Mouse (Mus musculus) adrenal gland, postnatal 36 days (tissue): ENCODE results near the gene Msh2. TPM values are rescaled to one million over a fixed set of nuclear protein-coding genes. Genes with fewer than 3 reads are reported as not detected.

Experiments
- total RNA-seq, 2 experiments: library from RNA; stranded (reverse); gene quantifications; 2 replicates each; pipeline ENCODE4 v1.2.3; 2021

The Msh2 gene
- total RNA-seq, 2 experiments from 2014 or later, result 13.7 to 24.3 TPM

Other genes starting within 250 kb of the Msh2 start
- not detected for gene Stpg4, start 244.6 kb upstream of the Msh2 start, total RNA-seq
- gene Calm2, start 225.4 kb upstream of the Msh2 start, total RNA-seq, result 100 to 1,000 TPM; 420 to 539 TPM
- gene Epcam, start 36.4 kb upstream of the Msh2 start, total RNA-seq, result not detected
- under 1 TPM; 0.20 to 0.36 TPM for gene Kcnk12, start 125.7 kb downstream of the Msh2 start, total RNA-seq
- gene Rpl36-ps4, start 248.6 kb downstream of the Msh2 start, total RNA-seq, result not detected